Mouse (Mus musculus): Measurements from ENCODE around the gene Cep89. TPM values are rescaled to one million over a fixed set of nuclear protein-coding genes. Genes with fewer than 3 reads are reported as not detected.

Cep89 gene
- polyA plus RNA-seq, 2 experiments: 11.6 to 14.5 TPM

GRCm38 (mm10) chr7:35362868-35363267 is 34.0 kb upstream of the Cep89 start:
- no peak overlapping the region for H3K4me3 ChIP-seq (ENCODE audit: insufficient read depth in 1 of 2, low read depth in 2 of 2, low read length in 2 of 2)
- peak in 1 of 3 experiments; percentile 14 for DNase-seq (ENCODE audit: low read depth in 3 of 3, low spot score in 3 of 3)
- H3K36me3 ChIP-seq (replicated peaks; ENCODE audit: control insufficient read depth, insufficient read depth, low read depth): no peaks in the 10 kb centered on the region
- H3K9ac ChIP-seq (replicated peaks): no peak overlapping the region
- no peaks in the 10 kb centered on the region for H3K9me3 ChIP-seq (ENCODE audit: control insufficient read depth, low read length)
- TF ChIP-seq EP300 (IDR thresholded peaks at IDR 0.05; ENCODE audit: low read depth) (no peak), CTCF (IDR thresholded peaks at IDR 0.05; ENCODE audit: low read depth) (no peak)
- peak; percentile 66 for ATAC-seq (ENCODE audit: insufficient read depth)
- H3K27ac ChIP-seq: no peak overlapping the region
- 62% methylated on average over 5 of the region's 5 CpGs for WGBS (ENCODE audit: insufficient replicate concordance)
- H3K4me2 ChIP-seq (ENCODE audit: low read depth): no peak overlapping the region
- H3K4me1 ChIP-seq (replicated peaks; ENCODE audit: control insufficient read depth in 2 of 2, insufficient read depth in 2 of 2, low read length in 1 of 2): peaks cover 0 to 5% of the 10 kb centered on the region in 2 experiments; a peak in 1 of 4 replicates
- no peaks in the 10 kb centered on the region for H3K27me3 ChIP-seq (ENCODE audit: control insufficient read depth, insufficient read depth, low read length)

GRCm38 (mm10) chr7:35365161-35365910 is 31.5 kb upstream of the Cep89 start:
- 63% methylated on average over 12 of the region's 12 CpGs for WGBS (ENCODE audit: insufficient replicate concordance)
- no peak for DNase-seq (ENCODE audit: low read depth in 3 of 3, low spot score in 3 of 3)
- no peaks in the 10 kb centered on the region for H3K27me3 ChIP-seq (ENCODE audit: control insufficient read depth, insufficient read depth, low read length)
- H3K4me2 ChIP-seq (ENCODE audit: low read depth): no peak overlapping the region
- no peaks in the 10 kb centered on the region for H3K9me3 ChIP-seq (ENCODE audit: control insufficient read depth, low read length)
- no peak for ATAC-seq (ENCODE audit: insufficient read depth)
- H3K4me3 ChIP-seq (ENCODE audit: insufficient read depth in 1 of 2, low read depth in 2 of 2, low read length in 2 of 2): no peak overlapping the region
- peaks cover 0 to 5% of the 10 kb centered on the region in 2 experiments; a peak in 1 of 4 replicates for H3K4me1 ChIP-seq (replicated peaks; ENCODE audit: control insufficient read depth in 2 of 2, insufficient read depth in 2 of 2, low read length in 1 of 2)
- no peak overlapping the region for H3K27ac ChIP-seq
- no peak for TF ChIP-seq EP300 (IDR thresholded peaks at IDR 0.05; ENCODE audit: low read depth)
- TF ChIP-seq CTCF (IDR thresholded peaks at IDR 0.05; ENCODE audit: low read depth): no peak
- H3K9ac ChIP-seq (replicated peaks): no peak overlapping the region
- no peaks in the 10 kb centered on the region for H3K36me3 ChIP-seq (replicated peaks; ENCODE audit: control insufficient read depth, insufficient read depth, low read depth)

GRCm38 (mm10) chr7:35371096-35371495 is 25.7 kb upstream of the Cep89 start:
- H3K27ac ChIP-seq: no peak overlapping the region
- TF ChIP-seq EP300 (IDR thresholded peaks at IDR 0.05; ENCODE audit: low read depth) (no peak), CTCF (IDR thresholded peaks at IDR 0.05; ENCODE audit: low read depth) (no peak)
- ATAC-seq (ENCODE audit: insufficient read depth): no peak

GRCm38 (mm10) chr7:35372483-35373017 is 24.3 kb upstream of the Cep89 start:
- TF ChIP-seq EP300 (IDR thresholded peaks at IDR 0.05; ENCODE audit: low read depth) (no peak), CTCF (IDR thresholded peaks at IDR 0.05; ENCODE audit: low read depth) (no peak)
- no peak overlapping the region for H3K4me3 ChIP-seq (ENCODE audit: insufficient read depth in 1 of 2, low read depth in 2 of 2, low read length in 2 of 2)
- peaks cover 0 to 2% of the 10 kb centered on the region in 2 experiments; a peak in 1 of 4 replicates for H3K4me1 ChIP-seq (replicated peaks; ENCODE audit: control insufficient read depth in 2 of 2, insufficient read depth in 2 of 2, low read length in 1 of 2)
- no peak for ATAC-seq (ENCODE audit: insufficient read depth)
- H3K36me3 ChIP-seq (replicated peaks; ENCODE audit: control insufficient read depth, insufficient read depth, low read depth): no peaks in the 10 kb centered on the region
- no peak overlapping the region for H3K27ac ChIP-seq
- WGBS (ENCODE audit: insufficient replicate concordance): 67% methylated on average over 14 of the region's 14 CpGs
- no peak overlapping the region for H3K4me2 ChIP-seq (ENCODE audit: low read depth)
- no peak overlapping the region for H3K9ac ChIP-seq (replicated peaks)
- H3K27me3 ChIP-seq (ENCODE audit: control insufficient read depth, insufficient read depth, low read length): no peaks in the 10 kb centered on the region
- no peaks in the 10 kb centered on the region for H3K9me3 ChIP-seq (ENCODE audit: control insufficient read depth, low read length)
- no peak for DNase-seq (ENCODE audit: low read depth in 3 of 3, low spot score in 3 of 3)

More at GRCm38 (mm10) chr7:35371096-35371495, 25.7 kb upstream of the Cep89 start:
- H3K27me3 ChIP-seq (ENCODE audit: control insufficient read depth, insufficient read depth, low read length): no peaks in the 10 kb centered on the region
- no peak for DNase-seq (ENCODE audit: low read depth in 3 of 3, low spot score in 3 of 3)
- H3K9me3 ChIP-seq (ENCODE audit: control insufficient read depth, low read length): no peaks in the 10 kb centered on the region
- no peak overlapping the region for H3K9ac ChIP-seq (replicated peaks)
- WGBS (ENCODE audit: insufficient replicate concordance): 69% methylated on average over 14 of the region's 14 CpGs
- H3K4me3 ChIP-seq (ENCODE audit: insufficient read depth in 1 of 2, low read depth in 2 of 2, low read length in 2 of 2): no peak overlapping the region
- no peaks in the 10 kb centered on the region for H3K36me3 ChIP-seq (replicated peaks; ENCODE audit: control insufficient read depth, insufficient read depth, low read depth)
- H3K4me2 ChIP-seq (ENCODE audit: low read depth): no peak overlapping the region
- peaks cover 0 to 2% of the 10 kb centered on the region in 2 experiments; a peak in 1 of 4 replicates for H3K4me1 ChIP-seq (replicated peaks; ENCODE audit: control insufficient read depth in 2 of 2, insufficient read depth in 2 of 2, low read length in 1 of 2)
